Mouse (Mus musculus): ENCODE results near the gene Gpc6. TPM values are rescaled to one million over a fixed set of nuclear protein-coding genes. Genes with fewer than 3 reads are reported as not detected.

Gpc6 gene
- polyA plus RNA-seq, 2 experiments, result 26.1 to 39.5 TPM

GRCm38 (mm10) chr14:117648199-117648960 is 723.3 kb downstream of the Gpc6 start:
- no peak for TF ChIP-seq POLR2A (IDR thresholded peaks at IDR 0.05; ENCODE audit: borderline replicate concordance, extremely low read depth, insufficient read depth, insufficient read length)
- no peak for ATAC-seq (ENCODE audit: low FRiP score, low read depth)
- no peak for DNase-seq (ENCODE audit: low spot score)
- Histone ChIP-seq H3K27me3 (ENCODE audit: control insufficient read depth, insufficient read depth, low read length) (no peaks in the 10 kb centered on the region), H3K9me3 (ENCODE audit: control insufficient read depth, low read length) (no peaks in the 10 kb centered on the region), H3K27ac (replicated peaks; ENCODE audit: low read depth, low read length) (no peak overlapping the region), H3K4me2 (replicated peaks; ENCODE audit: low read depth, low read length, severe bottlenecking) (no peak overlapping the region), H3K9ac (ENCODE audit: low read depth, low read length, severe bottlenecking) (no peak overlapping the region), H3K4me3 (replicated peaks; ENCODE audit: low read length) (no peak overlapping the region), H3K4me1 (ENCODE audit: control insufficient read depth, insufficient read depth, low read length) (no peaks in the 10 kb centered on the region), H3K36me3 (ENCODE audit: control insufficient read depth, insufficient read depth, low read length) (no peaks in the 10 kb centered on the region)
- WGBS, result 69% methylated on average over 9 of the region's 9 CpGs

DNA sequence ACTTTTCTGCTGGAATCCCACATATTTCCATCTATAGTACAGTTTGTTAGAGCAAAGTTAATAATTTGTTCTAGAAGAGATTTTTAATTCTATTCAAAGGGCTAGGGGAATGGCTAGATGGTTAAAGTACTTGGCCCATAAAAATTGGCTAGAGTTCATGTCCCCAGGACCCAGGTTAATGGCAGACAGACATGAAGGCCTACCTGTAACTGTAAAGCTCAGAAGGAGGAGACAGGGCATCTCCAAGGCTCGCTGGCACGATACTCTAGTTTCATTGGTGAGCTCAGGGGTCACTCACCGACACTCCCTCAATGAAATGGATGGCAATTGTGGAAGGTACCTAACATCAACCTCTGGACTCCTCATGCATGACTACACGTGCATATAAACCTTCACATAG is 725.0 kb downstream of the Gpc6 start:
- Histone ChIP-seq H3K4me3 (replicated peaks; ENCODE audit: low read length) (no peak overlapping the region), H3K4me2 (replicated peaks; ENCODE audit: low read depth, low read length, severe bottlenecking) (no peak overlapping the region), H3K36me3 (ENCODE audit: control insufficient read depth, insufficient read depth, low read length) (no peaks in the 10 kb centered on the region), H3K27ac (replicated peaks; ENCODE audit: low read depth, low read length) (no peak overlapping the region), H3K4me1 (ENCODE audit: control insufficient read depth, insufficient read depth, low read length) (no peaks in the 10 kb centered on the region), H3K27me3 (ENCODE audit: control insufficient read depth, insufficient read depth, low read length) (no peaks in the 10 kb centered on the region), H3K9me3 (ENCODE audit: control insufficient read depth, low read length) (no peaks in the 10 kb centered on the region), H3K9ac (ENCODE audit: low read depth, low read length, severe bottlenecking) (no peak overlapping the region)
- TF ChIP-seq POLR2A (IDR thresholded peaks at IDR 0.05; ENCODE audit: borderline replicate concordance, extremely low read depth, insufficient read depth, insufficient read length), result no peak
- 93% methylated on average over 4 of the region's 4 CpGs for WGBS
- DNase-seq (ENCODE audit: low spot score), result no peak
- ATAC-seq (ENCODE audit: low FRiP score, low read depth), result no peak

- Histone ChIP-seq H3K36me3 (ENCODE audit: control insufficient read depth, insufficient read depth, low read length) (no peaks in the 10 kb centered on the region), H3K4me2 (replicated peaks; ENCODE audit: low read depth, low read length, severe bottlenecking) (no peak overlapping the region), H3K27me3 (ENCODE audit: control insufficient read depth, insufficient read depth, low read length) (no peaks in the 10 kb centered on the region), H3K27ac (replicated peaks; ENCODE audit: low read depth, low read length) (no peak overlapping the region), H3K9ac (ENCODE audit: low read depth, low read length, severe bottlenecking) (no peak overlapping the region), H3K4me1 (ENCODE audit: control insufficient read depth, insufficient read depth, low read length) (no peaks in the 10 kb centered on the region), H3K9me3 (ENCODE audit: control insufficient read depth, low read length) (no peaks in the 10 kb centered on the region), H3K4me3 (replicated peaks; ENCODE audit: low read length) (no peak overlapping the region)
- no peak for TF ChIP-seq POLR2A (IDR thresholded peaks at IDR 0.05; ENCODE audit: borderline replicate concordance, extremely low read depth, insufficient read depth, insufficient read length)
- DNase-seq (ENCODE audit: low spot score) (no peak), ATAC-seq (ENCODE audit: low FRiP score, low read depth) (no peak)
- 30% methylated on average over 4 of the region's 4 CpGs for WGBS
Measured at GRCm38 (mm10) chr14:117651271-117651670, 726.2 kb downstream of the Gpc6 start.

GRCm38 (mm10) chr14:117651938-117652337 is 726.8 kb downstream of the Gpc6 start:
- WGBS, result 72% methylated on average over 2 of the region's 2 CpGs
- Histone ChIP-seq H3K36me3 (ENCODE audit: control insufficient read depth, insufficient read depth, low read length) (no peaks in the 10 kb centered on the region), H3K4me1 (ENCODE audit: control insufficient read depth, insufficient read depth, low read length) (no peaks in the 10 kb centered on the region), H3K27ac (replicated peaks; ENCODE audit: low read depth, low read length) (no peak overlapping the region), H3K9me3 (ENCODE audit: control insufficient read depth, low read length) (no peaks in the 10 kb centered on the region), H3K27me3 (ENCODE audit: control insufficient read depth, insufficient read depth, low read length) (no peaks in the 10 kb centered on the region), H3K4me2 (replicated peaks; ENCODE audit: low read depth, low read length, severe bottlenecking) (no peak overlapping the region), H3K9ac (ENCODE audit: low read depth, low read length, severe bottlenecking) (no peak overlapping the region), H3K4me3 (replicated peaks; ENCODE audit: low read length) (no peak overlapping the region)
- no peak for ATAC-seq (ENCODE audit: low FRiP score, low read depth)
- no peak for TF ChIP-seq POLR2A (IDR thresholded peaks at IDR 0.05; ENCODE audit: borderline replicate concordance, extremely low read depth, insufficient read depth, insufficient read length)
- DNase-seq (ENCODE audit: low spot score), result no peak

- Histone ChIP-seq H3K4me1 (ENCODE audit: control insufficient read depth, insufficient read depth, low read length) (no peaks in the 10 kb centered on the region), H3K36me3 (ENCODE audit: control insufficient read depth, insufficient read depth, low read length) (no peaks in the 10 kb centered on the region), H3K27ac (replicated peaks; ENCODE audit: low read depth, low read length) (no peak overlapping the region), H3K9me3 (ENCODE audit: control insufficient read depth, low read length) (no peaks in the 10 kb centered on the region), H3K27me3 (ENCODE audit: control insufficient read depth, insufficient read depth, low read length) (no peaks in the 10 kb centered on the region), H3K4me3 (replicated peaks; ENCODE audit: low read length) (no peak overlapping the region), H3K4me2 (replicated peaks; ENCODE audit: low read depth, low read length, severe bottlenecking) (no peak overlapping the region), H3K9ac (ENCODE audit: low read depth, low read length, severe bottlenecking) (no peak overlapping the region)
- no peak for DNase-seq (ENCODE audit: low spot score)
- 86% methylated on average over 6 of the region's 6 CpGs for WGBS
- no peak for TF ChIP-seq POLR2A (IDR thresholded peaks at IDR 0.05; ENCODE audit: borderline replicate concordance, extremely low read depth, insufficient read depth, insufficient read length)
- ATAC-seq (ENCODE audit: low FRiP score, low read depth), result no peak
Measured at GRCm38 (mm10) chr14:117655382-117655781, 730.3 kb downstream of the Gpc6 start.

All from limb, embryonic 14.5 days (tissue).